Mouse (Mus musculus) erythroblast, embryonic 14.5 days (primary cell): ENCODE results near the gene Sorbs1.

Source experiments
- GATA1 ChIP-seq: IDR thresholded peaks from 2 replicates; pipeline ENCODE4 v1.6.1; 2012; ENCODE audit warnings: low read length, inconsistent platforms, mixed read lengths
- TAL1 ChIP-seq: IDR thresholded peaks from 3 replicates; pipeline ENCODE4 v1.6.1; 2012; ENCODE audit warnings: low read length, inconsistent platforms, mixed read lengths

DNA sequence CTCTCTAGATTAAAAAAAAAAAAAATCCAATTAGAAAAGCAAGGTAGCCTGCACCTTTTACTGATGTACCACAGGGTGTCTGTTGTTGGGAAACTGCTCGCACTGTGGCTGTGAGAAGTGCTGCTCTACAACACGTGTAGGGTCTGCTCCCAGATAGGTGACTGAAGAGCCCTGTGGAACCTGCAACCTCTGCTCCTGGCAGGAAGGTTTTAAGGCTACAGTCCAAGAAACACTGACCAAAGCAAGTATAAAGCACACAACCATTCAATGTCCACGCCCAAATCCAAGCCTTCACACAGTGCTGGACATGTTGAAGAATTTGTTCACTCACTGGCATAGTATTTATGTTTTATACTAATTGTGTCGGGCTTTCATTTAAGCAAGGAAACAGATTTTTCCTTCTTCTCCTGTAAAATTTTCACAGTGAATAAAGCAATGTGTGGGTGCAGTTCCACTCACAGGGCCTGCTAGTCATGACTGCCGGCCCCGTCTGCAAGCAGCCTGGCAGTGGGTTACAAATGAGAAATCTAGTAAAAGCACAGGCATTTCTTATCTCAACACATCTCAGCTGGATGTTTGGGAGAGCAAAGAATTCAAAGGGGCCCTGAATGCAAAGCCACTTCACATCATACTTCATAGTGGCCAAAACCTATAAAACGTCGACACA lies 96.3 kb downstream of the Sorbs1 start:
- TF ChIP-seq TAL1 (no peak), GATA1 (no peak)
